7 mouse cellular contexts compared by ENCODE assay signal in genomic region chr9:70654496-70654895, GRCm38 (mm10). TPM values are rescaled to one million over a fixed set of nuclear protein-coding genes. Genes with fewer than 3 reads are reported as not detected.
A peak's percentile ranks its signal among the peaks of the same experiment; 100 is the strongest.
DNase-seq lines count a peak whose midpoint lies in the region; ATAC-seq and TF ChIP-seq lines count a peak whose summit lies in the region.

No protein-coding gene starts in this region.

- H3K27ac ChIP-seq in left cerebral cortex, adult 2 months = no peak overlapping the region
- no peak overlapping the region for H3K27ac ChIP-seq in embryonic facial prominence, embryonic 14.5 days (replicated peaks; ENCODE audit: low read depth, low read length)
- no peak overlapping the region for H3K27ac ChIP-seq in neural tube, embryonic 15.5 days (replicated peaks)

- no peak for DNase-seq in left cerebral cortex, adult 2 months (ENCODE audit: extremely low spot score in 1 of 2, low spot score in 2 of 2)
- no peak for DNase-seq in left cerebral cortex, adult 9 months (ENCODE audit: low spot score in 2 of 2)
- DNase-seq in embryonic facial prominence, embryonic 14.5 days (ENCODE audit: low spot score) = peak; percentile 36
- peak; percentile 33 for DNase-seq in liver
- no peak for DNase-seq in Muller cell, postnatal 12 days (ENCODE audit: inconsistent ontology term)
- no peak for DNase-seq in thymus, postnatal 36 days

- H3K4me1 ChIP-seq in embryonic facial prominence, embryonic 14.5 days (ENCODE audit: control insufficient read depth, insufficient read depth, low read length) = peaks cover 19% of the 10 kb centered on the region
- H3K4me1 ChIP-seq in neural tube, embryonic 15.5 days = peaks cover 43% of the 10 kb centered on the region

- H3K36me3 ChIP-seq in embryonic facial prominence, embryonic 14.5 days (ENCODE audit: control insufficient read depth, insufficient read depth, low read length) = peaks cover 5% of the 10 kb centered on the region; the same call in 1 of the 2 replicates
- H3K36me3 ChIP-seq in neural tube, embryonic 15.5 days = no peaks in the 10 kb centered on the region

- no peak for TF ChIP-seq CTCF in left cerebral cortex, adult 2 months (IDR thresholded peaks at IDR 0.05)

- ATAC-seq in embryonic facial prominence, embryonic 14.5 days (ENCODE audit: low read depth) = no peak
- no peak for ATAC-seq in neural tube, embryonic 15.5 days (ENCODE audit: low FRiP score)

- intact Hi-C loops in left cerebral cortex, adult 2 months (cut with DNase I) = no loop called here

- no peaks in the 10 kb centered on the region for H3K9me3 ChIP-seq in embryonic facial prominence, embryonic 14.5 days (ENCODE audit: control insufficient read depth, low read length)
- no peaks in the 10 kb centered on the region for H3K9me3 ChIP-seq in neural tube, embryonic 15.5 days (replicated peaks)

- H3K9ac ChIP-seq in embryonic facial prominence, embryonic 14.5 days (ENCODE audit: low read depth, low read length) = no peak overlapping the region; the same call in 1 of the 2 replicates
- peak overlapping the region; percentile 20; the same call in 1 of the 2 replicates for H3K9ac ChIP-seq in neural tube, embryonic 15.5 days (replicated peaks)

- H3K4me2 ChIP-seq in embryonic facial prominence, embryonic 14.5 days (ENCODE audit: low read depth, low read length) = peak overlapping the region; percentile 88
- H3K4me2 ChIP-seq in neural tube, embryonic 15.5 days = peak overlapping the region; percentile 71

- 75% methylated on average over 4 of the region's 4 CpGs for WGBS in embryonic facial prominence, embryonic 14.5 days
- 54% methylated on average over 4 of the region's 4 CpGs for WGBS in neural tube, embryonic 15.5 days

- H3K4me3 ChIP-seq in left cerebral cortex, adult 2 months = peak overlapping the region; percentile 97
- H3K4me3 ChIP-seq in embryonic facial prominence, embryonic 14.5 days (ENCODE audit: low read depth, low read length) = peak overlapping the region; percentile 4; the same call in 1 of the 2 replicates
- peak overlapping the region; percentile 32 for H3K4me3 ChIP-seq in neural tube, embryonic 15.5 days (replicated peaks)

- no peaks in the 10 kb centered on the region for H3K27me3 ChIP-seq in embryonic facial prominence, embryonic 14.5 days (replicated peaks; ENCODE audit: control insufficient read depth, insufficient read depth, low read length)
- H3K27me3 ChIP-seq in neural tube, embryonic 15.5 days (replicated peaks) = no peaks in the 10 kb centered on the region

RNA-seq across cellular contexts. Expression of gene Gm10642, which starts 1.6 kb away (rescaled TPM):
- 1 to 10 TPM; 1.5 to 1.6 TPM for total RNA-seq in left cerebral cortex, adult 2 months (2021)
- 0.49 and 0.62 TPM in 2 replicates for polyA plus RNA-seq in embryonic facial prominence, embryonic 14.5 days (2014; fragmentation: Nextera tagmentation; extraction: Ambion mirVana)
- 0.42 and 0.74 TPM in 2 replicates for polyA plus RNA-seq in neural tube, embryonic 15.5 days (2015; fragmentation: Nextera tagmentation; extraction: Ambion mirVana)

RNA-seq across cellular contexts. Expression of gene Mindy2, which starts 2.5 kb away (rescaled TPM):
- total RNA-seq in left cerebral cortex, adult 2 months (2021) = 10 to 100 TPM; 38.2 to 40.5 TPM
- polyA plus RNA-seq in embryonic facial prominence, embryonic 14.5 days (2014; fragmentation: Nextera tagmentation; extraction: Ambion mirVana) = 15.3 and 15.5 TPM in 2 replicates
- 19.3 and 22.3 TPM in 2 replicates for polyA plus RNA-seq in neural tube, embryonic 15.5 days (2015; fragmentation: Nextera tagmentation; extraction: Ambion mirVana)

RNA-seq across cellular contexts. Expression of gene Adam10, which starts 24.3 kb away (rescaled TPM):
- total RNA-seq in left cerebral cortex, adult 2 months (2021) = 10 to 100 TPM; 67.3 to 70.3 TPM
- polyA plus RNA-seq in embryonic facial prominence, embryonic 14.5 days (2014; fragmentation: Nextera tagmentation; extraction: Ambion mirVana) = 63.5 and 67.7 TPM in 2 replicates
- polyA plus RNA-seq in neural tube, embryonic 15.5 days (2015; fragmentation: Nextera tagmentation; extraction: Ambion mirVana) = 53.1 and 59.5 TPM in 2 replicates

Comparison
In these comparisons a context has a peak if more than half of its experiments do, and no peak if none do; other contexts are left out.
1. DNase-seq: peak in embryonic facial prominence, embryonic 14.5 days (single experiment) and liver (single experiment); none in left cerebral cortex, adult 2 months (0 of 2), left cerebral cortex, adult 9 months (0 of 2), Muller cell, postnatal 12 days (single experiment) and thymus, postnatal 36 days (0 of 2).
2. H3K4me3 ChIP-seq: peak in every context shown above with its lines; median percentile 97 in left cerebral cortex, adult 2 months; 32 in neural tube, embryonic 15.5 days; 4 in embryonic facial prominence, embryonic 14.5 days.